Mouse (Mus musculus) megakaryocyte, embryonic 14.5 days (primary cell): Measurements from ENCODE around the gene Zbtb20.

Experiments
- FLI1 ChIP-seq: IDR thresholded peaks from 2 replicates; pipeline ENCODE4 v1.6.1; 2012; ENCODE audit warnings: low read length, inconsistent platforms, mixed read lengths
- GATA1 ChIP-seq: IDR thresholded peaks from 3 replicates; pipeline ENCODE4 v1.6.1; 2012; ENCODE audit warnings: mixed read lengths, low read length, inconsistent platforms, borderline replicate concordance

- no peak for TF ChIP-seq GATA1
- TF ChIP-seq FLI1, result no peak
Measured at GRCm38 (mm10) chr16:43510516-43510915, 634.8 kb downstream of the Zbtb20 start.
